8 mouse cellular contexts compared by ENCODE assay signal in the genomic region with DNA sequence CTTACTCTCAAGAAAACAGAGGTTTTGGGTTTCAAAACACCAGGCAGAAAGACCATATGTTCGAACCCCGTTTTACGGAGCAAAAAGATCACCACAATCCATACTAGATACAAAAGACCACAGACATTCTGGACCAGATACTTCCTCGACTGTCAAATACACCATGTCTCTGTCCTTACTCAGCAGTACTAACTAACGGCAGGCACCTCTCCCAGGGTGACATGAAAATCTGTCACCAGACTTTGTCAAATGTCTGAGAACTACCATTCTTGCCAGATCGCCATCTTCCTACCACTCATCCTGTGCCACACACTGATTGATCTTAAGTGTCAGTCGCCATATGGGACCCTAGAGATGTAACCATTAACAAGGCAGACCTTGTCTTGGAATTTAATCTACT. TPM values are rescaled to one million over a fixed set of nuclear protein-coding genes. Genes with fewer than 3 reads are reported as not detected.
DNase-seq lines count a peak whose midpoint lies in the region; ATAC-seq and TF ChIP-seq lines count a peak whose summit lies in the region.

No protein-coding gene starts in this region.

- peaks cover 20% of the 10 kb centered on the region for H3K4me1 ChIP-seq in heart, embryonic 12.5 days (replicated peaks)
- H3K4me1 ChIP-seq in ES-Bruce4 (ENCODE audit: control insufficient read depth, insufficient read depth, low read length): peaks cover 1% of the 10 kb centered on the region
- peaks cover 2% of the 10 kb centered on the region; the same call in 1 of the 2 replicates for H3K4me1 ChIP-seq in hindbrain, embryonic 11.5 days (replicated peaks; ENCODE audit: control insufficient read depth, insufficient read depth, low read length)
- peaks cover 29% of the 10 kb centered on the region for H3K4me1 ChIP-seq in midbrain, embryonic 12.5 days

- TF ChIP-seq EP300 in ES-Bruce4 (IDR thresholded peaks at IDR 0.05; ENCODE audit: insufficient read depth, low read depth, low read length): no peak

- H3K27me3 ChIP-seq in heart, embryonic 12.5 days (replicated peaks): no peaks in the 10 kb centered on the region
- H3K27me3 ChIP-seq in ES-Bruce4 (ENCODE audit: control insufficient read depth, insufficient read depth, low read length, poor library complexity, severe bottlenecking): no peaks in the 10 kb centered on the region
- H3K27me3 ChIP-seq in hindbrain, embryonic 11.5 days (ENCODE audit: control insufficient read depth, insufficient read depth, low read length): no peaks in the 10 kb centered on the region
- H3K27me3 ChIP-seq in midbrain, embryonic 12.5 days: no peaks in the 10 kb centered on the region

- H3K9me3 ChIP-seq in heart, embryonic 12.5 days (replicated peaks): no peaks in the 10 kb centered on the region
- no peaks in the 10 kb centered on the region for H3K9me3 ChIP-seq in ES-Bruce4 (replicated peaks; ENCODE audit: control insufficient read depth, insufficient read depth, low read length, poor library complexity, severe bottlenecking)
- H3K9me3 ChIP-seq in hindbrain, embryonic 11.5 days (ENCODE audit: control insufficient read depth, low read length): no peaks in the 10 kb centered on the region
- H3K9me3 ChIP-seq in midbrain, embryonic 12.5 days: no peaks in the 10 kb centered on the region

- H3K4me3 ChIP-seq in heart, embryonic 12.5 days: peak overlapping the region; percentile 96
- peak overlapping the region; percentile 98 for H3K4me3 ChIP-seq in ES-Bruce4 (ENCODE audit: low read depth, low read length)
- peak overlapping the region; percentile 91 for H3K4me3 ChIP-seq in hindbrain, embryonic 11.5 days (ENCODE audit: low read depth, low read length)
- peak overlapping the region; percentile 87 for H3K4me3 ChIP-seq in midbrain, embryonic 12.5 days

- no peak for DNase-seq in heart, postnatal 25 days (ENCODE audit: low spot score)
- peak; percentile 34 for DNase-seq in hindbrain, embryonic 11.5 days (ENCODE audit: low spot score)
- no peak for DNase-seq in left cerebral cortex, adult 8-10 months (ENCODE audit: low spot score in 2 of 2)
- no peak for DNase-seq in cerebellum, adult 9-10 months
- no peak for DNase-seq in urinary bladder, postnatal 10 days (ENCODE audit: low spot score)

- under 1% methylated on average over 7 of the region's 7 CpGs for whole genome bisulfite sequencing in heart, embryonic 12.5 days
- WGBS in hindbrain, embryonic 11.5 days: 5% methylated on average over 7 of the region's 7 CpGs
- 6% methylated on average over 7 of the region's 7 CpGs for WGBS in midbrain, embryonic 12.5 days

- peak overlapping the region; percentile 72 for H3K4me2 ChIP-seq in heart, embryonic 12.5 days
- peak overlapping the region; percentile 88 for H3K4me2 ChIP-seq in hindbrain, embryonic 11.5 days (replicated peaks; ENCODE audit: low read depth, low read length)
- peak overlapping the region; percentile 81 for H3K4me2 ChIP-seq in midbrain, embryonic 12.5 days (replicated peaks)

- ATAC-seq in heart, embryonic 12.5 days (ENCODE audit: insufficient number of reproducible peaks, low FRiP score): no peak
- ATAC-seq in hindbrain, embryonic 11.5 days (ENCODE audit: low FRiP score): no peak
- no peak for ATAC-seq in midbrain, embryonic 12.5 days (ENCODE audit: low FRiP score, low read depth)

- peak overlapping the region; percentile 89 for H3K9ac ChIP-seq in heart, embryonic 12.5 days
- H3K9ac ChIP-seq in ES-Bruce4 (ENCODE audit: low read depth, poor library complexity, severe bottlenecking): peak overlapping the region; percentile 98
- peak overlapping the region; percentile 88 for H3K9ac ChIP-seq in hindbrain, embryonic 11.5 days (ENCODE audit: low read depth, low read length)
- peak overlapping the region; percentile 78 for H3K9ac ChIP-seq in midbrain, embryonic 12.5 days (replicated peaks)

- H3K27ac ChIP-seq in heart, embryonic 12.5 days (ENCODE audit: poor library complexity, severe bottlenecking): peak overlapping the region; percentile 75
- no peak overlapping the region for H3K27ac ChIP-seq in ES-Bruce4 (ENCODE audit: insufficient read depth, low read length)
- H3K27ac ChIP-seq in hindbrain, embryonic 11.5 days (ENCODE audit: low read depth, low read length): no peak overlapping the region
- no peak overlapping the region for H3K27ac ChIP-seq in midbrain, embryonic 12.5 days (replicated peaks)

- peaks cover 13% of the 10 kb centered on the region for H3K36me3 ChIP-seq in heart, embryonic 12.5 days
- peaks cover 12% of the 10 kb centered on the region for H3K36me3 ChIP-seq in ES-Bruce4 (ENCODE audit: control insufficient read depth, insufficient read depth, low read length, poor library complexity, severe bottlenecking)
- no peaks in the 10 kb centered on the region for H3K36me3 ChIP-seq in hindbrain, embryonic 11.5 days (ENCODE audit: control insufficient read depth, insufficient read depth, low read length)
- H3K36me3 ChIP-seq in midbrain, embryonic 12.5 days: 0 out of 2 replicates have a peak, but pooled peaks cover 6% of the 10 kb centered on the region

- no peak for TF ChIP-seq POLR2A in ES-Bruce4 (IDR thresholded peaks at IDR 0.05; ENCODE audit: insufficient read depth, low read length)

- intact Hi-C loops in heart, postnatal 25 days (cut with DNase I): no loop called here

- TF ChIP-seq CTCF in ES-Bruce4 (IDR thresholded peaks at IDR 0.05; ENCODE audit: low read depth, low read length): no peak

RNA-seq across cellular contexts. Expression of gene Mki67, which starts 1.0 kb away (rescaled TPM):
- polyA plus RNA-seq in heart, embryonic 12.5 days (2016; fragmentation: Nextera tagmentation; extraction: Ambion mirVana): 39.2 and 42.6 TPM in 2 replicates
- total RNA-seq in heart, postnatal 25 days (2021): 1 to 10 TPM; 2.5 to 3.6 TPM
- 217 and 225 TPM in 2 replicates for polyA plus RNA-seq in ES-Bruce4 (2011; ENCODE audit: insufficient read depth, insufficient read length, low read depth, missing spikeins)
- polyA plus RNA-seq in hindbrain, embryonic 11.5 days (2014; fragmentation: Nextera tagmentation; extraction: Ambion mirVana): 49.7 and 57.5 TPM in 2 replicates
- 50.9 and 54.9 TPM in 2 replicates for polyA plus RNA-seq in midbrain, embryonic 12.5 days (2016; fragmentation: Nextera tagmentation; extraction: Ambion mirVana)
- 1 to 10 TPM in 2 of 4 experiments, under 1 TPM in 2; 0.52 to 1.6 (median 0.84) TPM for total RNA-seq in left cerebral cortex, adult 8-10 months (2022)
